Mouse (Mus musculus): ENCODE measurements at regions not wholly inside any gene's neighbourhood (a gene's known extent, or its start where the extent isn't known, plus 50 kb on each side); places are given as distances from the start of the nearest gene placed in this dataset.
"Not testable (repeated sequence)": the region's sequence is repeated elsewhere in the genome, so short reads cannot be mapped to it uniquely, and the experiment has no call there.

- H3K9ac ChIP-seq (replicated peaks; ENCODE audit: low read depth), result no peak overlapping the region
- no peaks in the 10 kb centered on the region for H3K4me1 ChIP-seq (ENCODE audit: insufficient read depth, low read depth, low read length)
- no peaks in the 10 kb centered on the region for H3K27me3 ChIP-seq (replicated peaks; ENCODE audit: insufficient read depth, low read length)
- no peaks in the 10 kb centered on the region for H3K9me3 ChIP-seq (ENCODE audit: low read length)
- WGBS, result 88% methylated on average over 7 of the region's 7 CpGs
- no peaks in the 10 kb centered on the region for H3K36me3 ChIP-seq (ENCODE audit: insufficient read depth, low read length)
- H3K4me2 ChIP-seq (replicated peaks; ENCODE audit: low read depth, low read length), result no peak overlapping the region
- H3K4me3 ChIP-seq (ENCODE audit: low read depth, low read length), result no peak overlapping the region
- DNase-seq (ENCODE audit: low spot score) (no peak), ATAC-seq (no peak)
- no peak for TF ChIP-seq EP300 (IDR thresholded peaks at IDR 0.05)
- TF ChIP-seq CTCF (IDR thresholded peaks at IDR 0.05), result no peak
- H3K27ac ChIP-seq (ENCODE audit: low read length), result no peak overlapping the region
Measured at GRCm38 (mm10) chr3:21919931-21920330, 156.5 kb upstream of the Tbl1xr1 start.

GRCm38 (mm10) chr3:21931951-21932350 is 144.5 kb upstream of the Tbl1xr1 start:
- ATAC-seq (no peak), DNase-seq (ENCODE audit: low spot score) (no peak)
- no peak for TF ChIP-seq EP300 (IDR thresholded peaks at IDR 0.05)
- TF ChIP-seq CTCF (IDR thresholded peaks at IDR 0.05), result no peak
- H3K4me3 ChIP-seq (ENCODE audit: low read depth, low read length), result no peak overlapping the region
- H3K27ac ChIP-seq (ENCODE audit: low read length), result no peak overlapping the region
- peaks cover 11% of the 10 kb centered on the region; the same call in 1 of the 2 replicates for H3K4me1 ChIP-seq (ENCODE audit: insufficient read depth, low read depth, low read length)
- H3K9me3 ChIP-seq (ENCODE audit: low read length), result no peaks in the 10 kb centered on the region
- no peak overlapping the region for H3K4me2 ChIP-seq (replicated peaks; ENCODE audit: low read depth, low read length)
- H3K27me3 ChIP-seq (replicated peaks; ENCODE audit: insufficient read depth, low read length), result no peaks in the 10 kb centered on the region
- no peak overlapping the region for H3K9ac ChIP-seq (replicated peaks; ENCODE audit: low read depth)
- 88% methylated on average over 6 of the region's 6 CpGs for WGBS
- no peaks in the 10 kb centered on the region for H3K36me3 ChIP-seq (ENCODE audit: insufficient read depth, low read length)

GRCm38 (mm10) chr3:21932696-21933095 is 143.8 kb upstream of the Tbl1xr1 start:
- H3K36me3 ChIP-seq (ENCODE audit: insufficient read depth, low read length); H3K27ac ChIP-seq (ENCODE audit: low read length); H3K9ac ChIP-seq (replicated peaks; ENCODE audit: low read depth); ATAC-seq; H3K4me3 ChIP-seq (ENCODE audit: low read depth, low read length); H3K4me2 ChIP-seq (replicated peaks; ENCODE audit: low read depth, low read length); DNase-seq (ENCODE audit: low spot score); H3K27me3 ChIP-seq (replicated peaks; ENCODE audit: insufficient read depth, low read length); H3K9me3 ChIP-seq (ENCODE audit: low read length): not testable (repeated sequence)
- peaks cover 11% of the 10 kb centered on the region; the same call in 1 of the 2 replicates for H3K4me1 ChIP-seq (ENCODE audit: insufficient read depth, low read depth, low read length)
- 67% methylated on average over 8 of the region's 8 CpGs for WGBS

DNA sequence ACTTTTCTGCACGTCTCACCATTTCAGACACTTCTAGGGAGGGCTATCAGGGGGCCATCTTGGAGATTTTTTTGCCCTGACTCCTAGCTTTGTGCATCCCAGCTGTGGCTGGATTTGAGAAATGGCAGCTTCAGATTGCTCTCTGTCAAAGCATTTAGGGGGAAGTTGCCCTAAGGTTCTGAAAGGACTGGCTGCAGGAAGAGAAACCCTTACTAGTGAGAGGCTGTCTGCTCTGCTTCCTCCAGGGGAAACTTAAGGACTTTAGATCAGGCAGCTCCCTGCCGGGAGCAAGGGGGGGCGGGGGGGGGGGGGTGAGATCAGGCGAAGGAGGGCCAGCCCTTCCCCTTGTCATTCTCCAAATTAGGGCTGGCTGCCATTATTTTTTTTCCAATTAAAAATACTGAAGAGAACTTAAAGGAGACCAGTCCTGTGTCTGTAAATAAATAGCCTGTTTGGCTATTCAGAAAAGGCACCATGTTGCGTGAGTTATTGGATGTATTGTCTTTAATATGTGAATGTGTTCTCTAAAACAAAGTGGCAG is 141.7 kb upstream of the Tbl1xr1 start:
- H3K9me3 ChIP-seq (ENCODE audit: low read length), result no peaks in the 10 kb centered on the region
- peak overlapping the region; percentile 81 for H3K27ac ChIP-seq (ENCODE audit: low read length)
- no peaks in the 10 kb centered on the region for H3K36me3 ChIP-seq (ENCODE audit: insufficient read depth, low read length)
- ATAC-seq (peak; percentile 16), DNase-seq (ENCODE audit: low spot score) (peak; percentile 76)
- peaks cover 14% of the 10 kb centered on the region for H3K4me1 ChIP-seq (ENCODE audit: insufficient read depth, low read depth, low read length)
- H3K9ac ChIP-seq (replicated peaks; ENCODE audit: low read depth), result no peak overlapping the region
- 8% methylated on average over 5 of the region's 5 CpGs for WGBS
- H3K27me3 ChIP-seq (replicated peaks; ENCODE audit: insufficient read depth, low read length), result no peaks in the 10 kb centered on the region
- H3K4me3 ChIP-seq (ENCODE audit: low read depth, low read length), result peak overlapping the region; percentile 29; the same call in 1 of the 2 replicates
- TF ChIP-seq EP300 (IDR thresholded peaks at IDR 0.05) (no peak), CTCF (IDR thresholded peaks at IDR 0.05) (peak; percentile 16)
- peak overlapping the region; percentile 58 for H3K4me2 ChIP-seq (replicated peaks; ENCODE audit: low read depth, low read length)

DNA sequence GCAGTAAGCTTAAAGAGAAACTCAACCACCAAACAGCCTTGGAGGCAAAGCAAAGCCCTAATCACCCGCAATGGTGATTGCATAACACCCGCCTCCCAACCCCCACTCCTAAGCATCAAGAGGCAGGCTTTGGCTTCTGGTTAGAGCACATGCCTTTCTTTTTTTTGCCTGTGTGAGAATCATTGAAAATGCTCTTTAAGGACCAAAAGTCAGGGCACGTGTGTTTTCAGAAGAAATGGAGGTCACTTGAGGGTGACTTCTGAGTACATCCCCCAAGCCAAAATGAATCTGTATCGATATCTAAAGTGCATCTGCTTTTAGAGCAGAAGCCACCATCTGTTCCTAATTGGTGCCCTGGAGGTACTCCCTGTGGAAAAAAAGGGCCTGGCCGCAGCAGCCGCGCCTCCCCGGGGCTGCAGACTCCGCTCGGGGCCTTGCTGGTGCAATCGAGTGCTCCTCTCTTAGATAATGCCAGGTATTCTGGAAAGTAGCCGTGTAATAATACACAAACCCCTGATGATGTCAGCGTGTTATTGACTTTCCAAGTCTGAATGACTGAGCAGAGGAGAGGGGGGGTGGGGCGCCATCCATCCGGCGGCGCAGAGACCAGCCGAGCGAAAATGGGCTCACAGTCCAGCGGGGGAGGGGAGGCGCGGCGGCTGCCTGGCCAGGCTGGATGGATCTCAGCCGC is 140.7 kb upstream of the Tbl1xr1 start:
- Histone ChIP-seq H3K27me3 (replicated peaks; ENCODE audit: insufficient read depth, low read length) (no peaks in the 10 kb centered on the region), H3K36me3 (ENCODE audit: insufficient read depth, low read length) (no peaks in the 10 kb centered on the region), H3K9me3 (ENCODE audit: low read length) (no peaks in the 10 kb centered on the region), H3K4me3 (ENCODE audit: low read depth, low read length) (peak overlapping the region; percentile 29), H3K9ac (replicated peaks; ENCODE audit: low read depth) (0 out of 2 replicates have a peak overlapping the region, but pooled peaks have one; percentile 20), H3K4me2 (replicated peaks; ENCODE audit: low read depth, low read length) (peak overlapping the region; percentile 58), H3K27ac (ENCODE audit: low read length) (peak overlapping the region; percentile 81), H3K4me1 (ENCODE audit: insufficient read depth, low read depth, low read length) (peaks cover 14% of the 10 kb centered on the region)
- DNase-seq (ENCODE audit: low spot score) (peak; percentile 99), ATAC-seq (peak; percentile 97)
- under 1% methylated on average over 22 of the region's 24 CpGs for WGBS
- peak; percentile 97 for TF ChIP-seq EP300 (IDR thresholded peaks at IDR 0.05)
- no peak; the same call in 1 of the 2 replicates for TF ChIP-seq CTCF (IDR thresholded peaks at IDR 0.05)

- peak overlapping the region; percentile 29; the same call in 1 of the 2 replicates for H3K4me3 ChIP-seq (ENCODE audit: low read depth, low read length)
- 11% methylated on average over 8 of the region's 8 CpGs for WGBS
- peak; percentile 22 for TF ChIP-seq CTCF (IDR thresholded peaks at IDR 0.05)
- TF ChIP-seq EP300 (IDR thresholded peaks at IDR 0.05), result no peak
- ATAC-seq (peak; percentile 28), DNase-seq (ENCODE audit: low spot score) (no peak)
- peaks cover 14% of the 10 kb centered on the region for H3K4me1 ChIP-seq (ENCODE audit: insufficient read depth, low read depth, low read length)
- H3K27ac ChIP-seq (ENCODE audit: low read length), result peak overlapping the region; percentile 1; the same call in 1 of the 2 replicates
- H3K4me2 ChIP-seq (replicated peaks; ENCODE audit: low read depth, low read length), result peak overlapping the region; percentile 58
- no peaks in the 10 kb centered on the region for H3K27me3 ChIP-seq (replicated peaks; ENCODE audit: insufficient read depth, low read length)
- H3K9me3 ChIP-seq (ENCODE audit: low read length), result no peaks in the 10 kb centered on the region
- no peaks in the 10 kb centered on the region for H3K36me3 ChIP-seq (ENCODE audit: insufficient read depth, low read length)
- H3K9ac ChIP-seq (replicated peaks; ENCODE audit: low read depth), result 0 out of 2 replicates have a peak overlapping the region, but pooled peaks have one; percentile 20
Measured at GRCm38 (mm10) chr3:21936262-21936603, 140.2 kb upstream of the Tbl1xr1 start.
